In genomic region chr2:168056666-168056933, GRCm38 (mm10) we compare ENCODE assay signal across 19 mouse cellular contexts. TPM values are rescaled to one million over a fixed set of nuclear protein-coding genes. Genes with fewer than 3 reads are reported as not detected.
DNase-seq lines count a peak whose midpoint lies in the region; ATAC-seq lines count a peak whose summit lies in the region.
"Had no signal": no experiment of that assay in that cellular context is flagged by ENCODE, and none has a peak within 500 bp of the region (broad histone marks: within the 10 kb centered on the region; RNA-seq: fewer than 3 reads in every experiment).

No protein-coding gene starts in this region.

- H3K27me3 ChIP-seq in heart, embryonic 10.5 days (ENCODE audit: insufficient read depth, poor library complexity, severe bottlenecking) = peaks cover 4% of the 10 kb centered on the region
- no peaks in the 10 kb centered on the region; the same call in 1 of the 2 replicates for H3K27me3 ChIP-seq in kidney, embryonic 15.5 days
- H3K27me3 ChIP-seq in embryonic facial prominence, embryonic 11.5 days (ENCODE audit: control insufficient read depth, insufficient read depth, low read length) = no peaks in the 10 kb centered on the region
- peaks cover 10% of the 10 kb centered on the region for H3K27me3 ChIP-seq in limb, embryonic 10.5 days (ENCODE audit: low read depth, poor library complexity, severe bottlenecking)

- H3K4me1 ChIP-seq in heart, embryonic 10.5 days = peaks cover 45% of the 10 kb centered on the region
- peaks cover 31% of the 10 kb centered on the region for H3K4me1 ChIP-seq in kidney, embryonic 15.5 days
- H3K4me1 ChIP-seq in embryonic facial prominence, embryonic 11.5 days (ENCODE audit: control insufficient read depth, insufficient read depth, low read length) = peaks cover 3% of the 10 kb centered on the region; the same call in 1 of the 2 replicates
- peaks cover 28% of the 10 kb centered on the region for H3K4me1 ChIP-seq in limb, embryonic 10.5 days
- H3K4me1 ChIP-seq: midbrain, embryonic 13.5 days had no signal

- no peak for DNase-seq in heart, embryonic 10.5 days (ENCODE audit: low spot score)
- DNase-seq in heart, adult 18-20 months = no peak
- DNase-seq in kidney, postnatal 36 days = no peak
- DNase-seq in embryonic facial prominence, embryonic 11.5 days (ENCODE audit: low spot score) = peak; percentile 58
- no peak for DNase-seq in limb, embryonic 10.5 days (ENCODE audit: low spot score)
- DNase-seq in gastrocnemius, postnatal 10 days = no peak
- DNase-seq: adrenal gland, postnatal 14 days; cerebellum, adult 9-10 months; gastrocnemius, postnatal 36 days; kidney, postnatal 14 days; layer of hippocampus, adult 9-11 months; liver, embryonic 13.5 days; right cerebral cortex, postnatal 14 days; thymus, postnatal 36 days had no signal

- no peak for ATAC-seq in kidney, embryonic 15.5 days (replicated peaks; ENCODE audit: low FRiP score)
- ATAC-seq in embryonic facial prominence, embryonic 11.5 days (replicated peaks; ENCODE audit: insufficient number of reproducible peaks, low FRiP score, low TSS enrichment, low read depth) = no peak
- ATAC-seq in megakaryocyte progenitor cell, adult 5-6 weeks (replicated peaks; ENCODE audit: poor library complexity) = no peak
- ATAC-seq: hindbrain, embryonic 16.5 days; midbrain, embryonic 13.5 days had no signal

- no peak overlapping the region for H3K9ac ChIP-seq in kidney, embryonic 15.5 days
- no peak overlapping the region for H3K9ac ChIP-seq in embryonic facial prominence, embryonic 11.5 days (replicated peaks; ENCODE audit: low read length)
- H3K9ac ChIP-seq: forebrain, embryonic 12.5 days; liver, embryonic 13.5 days; midbrain, embryonic 13.5 days had no signal

- H3K27ac ChIP-seq in heart, embryonic 10.5 days = peak overlapping the region; percentile 79
- peak overlapping the region; percentile 52 for H3K27ac ChIP-seq in kidney, embryonic 15.5 days
- H3K27ac ChIP-seq in embryonic facial prominence, embryonic 11.5 days (replicated peaks; ENCODE audit: low read depth, low read length) = no peak overlapping the region
- H3K27ac ChIP-seq in limb, embryonic 10.5 days = peak overlapping the region; percentile 17; the same call in 1 of the 2 replicates
- H3K27ac ChIP-seq: forebrain, embryonic 12.5 days; liver, embryonic 13.5 days; midbrain, embryonic 13.5 days had no signal

- H3K4me3 ChIP-seq in heart, embryonic 10.5 days = no peak overlapping the region; the same call in 1 of the 2 replicates
- H3K4me3 ChIP-seq in kidney, embryonic 15.5 days (replicated peaks) = no peak overlapping the region
- no peak overlapping the region for H3K4me3 ChIP-seq in embryonic facial prominence, embryonic 11.5 days (ENCODE audit: low read depth, low read length)
- H3K4me3 ChIP-seq in limb, embryonic 10.5 days = no peak overlapping the region
- H3K4me3 ChIP-seq: forebrain, embryonic 12.5 days; liver, embryonic 13.5 days; midbrain, embryonic 13.5 days had no signal

- H3K36me3 ChIP-seq in heart, embryonic 10.5 days = no peaks in the 10 kb centered on the region
- no peaks in the 10 kb centered on the region for H3K36me3 ChIP-seq in kidney, embryonic 15.5 days
- no peaks in the 10 kb centered on the region for H3K36me3 ChIP-seq in embryonic facial prominence, embryonic 11.5 days (replicated peaks; ENCODE audit: control insufficient read depth, insufficient read depth, low read depth, low read length)
- H3K36me3 ChIP-seq in limb, embryonic 10.5 days = no peaks in the 10 kb centered on the region
- H3K36me3 ChIP-seq: forebrain, embryonic 12.5 days; liver, embryonic 13.5 days; midbrain, embryonic 13.5 days had no signal

- no peaks in the 10 kb centered on the region for H3K9me3 ChIP-seq in heart, embryonic 10.5 days
- H3K9me3 ChIP-seq in kidney, embryonic 15.5 days (replicated peaks) = no peaks in the 10 kb centered on the region
- no peaks in the 10 kb centered on the region for H3K9me3 ChIP-seq in embryonic facial prominence, embryonic 11.5 days (replicated peaks; ENCODE audit: control insufficient read depth, low read length)
- H3K9me3 ChIP-seq in limb, embryonic 10.5 days (replicated peaks) = no peaks in the 10 kb centered on the region
- H3K9me3 ChIP-seq: forebrain, embryonic 12.5 days; liver, embryonic 13.5 days; midbrain, embryonic 13.5 days had no signal

- 27% methylated on average over 8 of the region's 8 CpGs for WGBS in heart, embryonic 10.5 days
- 47% methylated on average over 8 of the region's 8 CpGs for whole genome bisulfite sequencing in kidney, embryonic 15.5 days
- WGBS in embryonic facial prominence, embryonic 11.5 days = 39% methylated on average over 8 of the region's 8 CpGs
- 26% methylated on average over 8 of the region's 8 CpGs for WGBS in limb, embryonic 10.5 days

- H3K4me2 ChIP-seq in kidney, embryonic 15.5 days = no peak overlapping the region
- H3K4me2 ChIP-seq in embryonic facial prominence, embryonic 11.5 days (ENCODE audit: low read depth, low read length) = no peak overlapping the region
- H3K4me2 ChIP-seq: forebrain, embryonic 12.5 days; liver, embryonic 13.5 days; midbrain, embryonic 13.5 days had no signal

RNA-seq across cellular contexts. Expression of gene Pard6b, which starts 24.2 kb away (rescaled TPM):
- 12.2 and 15.0 TPM in 2 replicates for polyA plus RNA-seq in heart, embryonic 10.5 days (2016; fragmentation: Nextera tagmentation; extraction: Ambion mirVana)
- 1 to 10 TPM; 1.7 to 2.6 TPM for total RNA-seq in heart, adult 18-20 months (2021)
- 19.0 and 20.4 TPM in 2 replicates for polyA plus RNA-seq in kidney, embryonic 15.5 days (2015; fragmentation: Nextera tagmentation; extraction: Ambion mirVana)
- polyA plus RNA-seq in embryonic facial prominence, embryonic 11.5 days (2014; fragmentation: Nextera tagmentation; extraction: Ambion mirVana) = 4.8 and 5.1 TPM in 2 replicates
- polyA plus RNA-seq in limb, embryonic 10.5 days (2016; fragmentation: Nextera tagmentation; extraction: Ambion mirVana) = 4.5 and 6.0 TPM in 2 replicates
- 0.07 and 0.42 TPM in 2 replicates for total RNA-seq in megakaryocyte progenitor cell, adult 5-6 weeks (2015)
- total RNA-seq in megakaryocyte progenitor cell, adult 5-6 weeks (2017) = 0.25 and 0.78 TPM in 2 replicates
- total RNA-seq in gastrocnemius, postnatal 10 days (2021) = under 1 TPM; 0.85 to 0.93 TPM

RNA-seq across cellular contexts. Expression of gene Ripor3, which starts 46.2 kb away (rescaled TPM):
- 1.3 and 2.5 TPM in 2 replicates for polyA plus RNA-seq in heart, embryonic 10.5 days (2016; fragmentation: Nextera tagmentation; extraction: Ambion mirVana)
- total RNA-seq in heart, adult 18-20 months (2021) = under 1 TPM; 0.35 to 0.67 TPM
- polyA plus RNA-seq in kidney, embryonic 15.5 days (2015; fragmentation: Nextera tagmentation; extraction: Ambion mirVana) = 1.6 and 1.9 TPM in 2 replicates
- polyA plus RNA-seq in embryonic facial prominence, embryonic 11.5 days (2014; fragmentation: Nextera tagmentation; extraction: Ambion mirVana) = 0.69 and 0.77 TPM in 2 replicates
- 0.44 and 0.49 TPM in 2 replicates for polyA plus RNA-seq in limb, embryonic 10.5 days (2016; fragmentation: Nextera tagmentation; extraction: Ambion mirVana)
- not detected in 2 replicates for total RNA-seq in megakaryocyte progenitor cell, adult 5-6 weeks (2015)
- total RNA-seq in megakaryocyte progenitor cell, adult 5-6 weeks (2017) = not detected in 2 replicates
- 1 to 10 TPM; 3.5 to 5.8 TPM for total RNA-seq in gastrocnemius, postnatal 10 days (2021)
